Mouse (Mus musculus) kidney, adult 2 months (tissue): Measurements from ENCODE around the gene Stk11.

Experiments
- CTCF ChIP-seq: fragments of 200-500 bp; conservative IDR thresholded peaks from 2 replicates; pipeline ENCODE4 v1.5.1; 2011; ENCODE audit warnings: low read depth, mild to moderate bottlenecking, control low read depth, low read length, moderate library complexity, mixed read lengths; ENCODE audit not compliant: insufficient read depth, insufficient read length
- POLR2A ChIP-seq: fragments of 200-500 bp; IDR thresholded peaks from one replicate; pipeline ENCODE4 v1.6.1; 2011; ENCODE audit warnings: low read depth, low read length, control low read depth

DNA sequence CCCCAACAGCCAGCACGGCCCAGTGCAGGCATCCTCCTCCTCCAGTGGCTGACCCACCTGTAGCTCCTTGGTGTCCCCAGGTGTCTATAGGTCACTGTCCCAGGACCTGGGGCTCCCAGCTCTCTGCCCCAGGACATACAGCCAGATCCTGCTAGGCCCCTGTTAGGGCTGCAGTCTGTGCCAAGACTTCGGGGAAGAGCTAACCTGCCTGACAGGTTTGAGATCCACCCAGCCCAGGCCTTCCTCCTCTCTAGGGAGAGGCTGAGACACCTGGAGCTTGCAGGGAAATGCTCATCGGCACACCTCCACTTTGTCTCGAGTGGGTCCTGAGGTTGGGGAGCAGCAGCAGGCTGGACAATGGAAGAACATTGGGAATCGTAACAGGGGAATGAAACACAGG is 9.7 kb upstream of the Stk11 start:
- TF ChIP-seq CTCF (no peak), POLR2A (no peak)
